Mouse (Mus musculus) heart, adult 11 months (tissue): ENCODE measurements at regions not wholly inside any gene's neighbourhood (a gene's known extent, or its start where the extent isn't known, plus 50 kb on each side); places are given as distances from the start of the nearest gene placed in this dataset.

Source experiments
- DNase-seq: peaks from one replicate; pipeline ENCODE4 v3.0.0; 2022

DNA sequence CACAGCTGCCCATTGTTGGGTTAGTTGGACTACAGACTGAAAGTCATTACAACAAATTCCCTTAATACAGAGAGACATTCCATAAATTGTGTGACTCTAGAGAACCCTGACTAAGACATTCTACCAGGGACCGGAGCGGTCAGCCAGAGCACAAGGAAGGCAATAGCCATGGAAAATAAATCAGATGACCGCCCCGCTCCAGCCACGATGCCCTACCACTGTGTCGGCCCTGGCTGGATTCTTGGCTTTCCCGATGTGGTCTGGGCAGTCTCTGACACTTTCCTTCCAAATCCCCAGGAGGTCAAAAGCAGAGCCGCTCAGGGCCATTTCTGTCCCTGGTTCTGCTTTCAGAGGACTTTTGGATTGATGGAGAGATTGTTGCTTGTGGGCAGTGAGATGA is 57.8 kb downstream of the Lsm3 start:
- no peak for DNase-seq

- no peak for DNase-seq
Measured at GRCm38 (mm10) chr6:91574414-91574813, 58.7 kb downstream of the Lsm3 start.

DNA sequence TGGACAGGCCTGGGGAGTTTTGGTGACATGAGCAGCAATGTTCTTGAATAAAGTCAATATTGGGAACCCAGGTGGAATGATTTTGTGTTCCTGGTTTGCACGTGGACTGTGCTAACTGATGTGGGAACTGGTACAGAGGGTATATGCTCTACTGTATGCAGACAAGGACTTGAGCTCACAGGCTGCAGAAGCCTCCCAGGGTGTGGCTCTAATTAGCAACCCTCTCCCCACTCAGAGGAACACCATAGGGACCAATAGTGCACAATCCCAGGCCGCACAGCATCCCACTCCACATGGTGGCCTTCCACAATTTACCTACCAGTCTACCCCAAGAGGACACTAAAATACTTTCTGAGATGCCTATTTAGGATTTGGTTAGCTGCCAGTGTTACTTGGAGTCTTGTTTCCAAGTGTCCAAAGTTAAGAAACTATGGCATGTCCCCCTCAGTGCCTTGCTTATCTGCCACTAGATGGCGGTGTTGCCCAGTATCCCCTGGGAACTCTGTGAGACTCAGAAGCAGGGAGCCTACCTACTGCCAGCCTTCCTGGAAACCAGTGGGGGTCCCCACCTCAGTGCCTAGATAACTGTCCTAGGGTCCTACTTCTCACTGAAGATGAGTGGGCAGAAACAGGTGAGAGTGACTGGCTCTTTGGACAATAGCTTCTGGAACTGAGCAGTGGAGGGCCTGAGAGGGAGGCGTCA is 60.1 kb downstream of the Lsm3 start:
- peak; percentile 95 for DNase-seq

GRCm38 (mm10) chr6:91576906-91577305 is 61.2 kb downstream of the Lsm3 start:
- peak; percentile 97 for DNase-seq

DNA sequence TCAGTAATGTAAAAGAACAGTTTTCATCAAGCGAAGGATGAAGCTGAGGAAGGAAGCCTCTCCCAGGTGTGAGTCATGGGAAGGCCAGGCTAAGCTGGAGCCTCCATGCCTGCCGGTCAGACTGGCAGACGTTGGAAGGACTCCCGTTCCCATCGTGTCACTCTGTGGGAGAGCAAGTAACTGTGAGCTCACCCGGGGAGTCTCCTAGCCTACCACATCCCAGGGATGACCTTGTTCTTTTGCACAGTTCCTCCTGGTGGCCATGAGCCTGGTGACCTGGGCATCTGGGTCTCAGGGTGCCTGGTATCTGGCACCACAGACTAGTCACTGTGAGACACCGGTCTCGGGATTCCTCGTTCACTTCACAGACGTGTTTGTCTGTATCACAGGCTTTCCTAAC is 63.9 kb downstream of the Lsm3 start:
- no peak for DNase-seq

DNA sequence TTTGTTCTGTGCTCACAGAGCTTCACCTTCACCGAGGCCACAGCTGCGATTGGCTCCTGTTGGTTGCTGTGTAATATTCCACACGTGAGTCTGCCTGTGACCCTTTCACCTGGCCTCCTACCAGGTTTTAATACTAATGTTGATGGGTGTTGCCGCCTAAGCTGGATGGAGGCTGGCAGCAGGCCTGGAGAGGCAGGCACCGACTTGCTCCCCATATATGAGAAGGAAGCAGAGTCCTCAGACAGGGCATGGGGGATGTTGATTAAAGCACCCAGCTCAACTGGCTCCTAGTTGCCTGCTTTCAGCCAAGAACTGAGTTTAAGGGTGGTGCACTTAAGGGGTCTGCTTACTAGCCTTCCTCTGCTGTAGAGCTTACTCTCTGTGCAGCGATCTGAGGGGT is 64.9 kb downstream of the Lsm3 start:
- DNase-seq = no peak

DNA sequence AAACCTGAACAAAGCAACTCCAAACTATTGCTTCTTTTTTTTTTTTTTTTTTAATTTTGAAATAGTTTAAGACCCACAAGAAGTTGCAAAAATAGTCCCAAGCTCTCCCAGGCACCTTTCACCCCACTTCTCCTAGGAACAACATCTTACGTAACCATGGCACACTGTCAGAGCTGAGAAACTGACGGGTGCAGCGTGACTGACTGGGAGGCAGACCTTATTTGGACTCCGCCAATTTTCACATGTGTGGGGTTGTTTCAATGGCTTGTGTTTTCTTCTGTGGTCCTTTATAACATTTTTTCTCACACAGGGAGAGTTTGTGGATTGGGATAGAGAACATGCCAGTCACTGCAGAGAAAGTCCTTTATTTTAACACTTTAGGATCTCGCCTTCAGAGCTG is 66.6 kb downstream of the Lsm3 start:
- peak; percentile 97 for DNase-seq

- no peak for DNase-seq
Measured at GRCm38 (mm10) chr6:91583346-91583745, 67.6 kb downstream of the Lsm3 start.

DNA sequence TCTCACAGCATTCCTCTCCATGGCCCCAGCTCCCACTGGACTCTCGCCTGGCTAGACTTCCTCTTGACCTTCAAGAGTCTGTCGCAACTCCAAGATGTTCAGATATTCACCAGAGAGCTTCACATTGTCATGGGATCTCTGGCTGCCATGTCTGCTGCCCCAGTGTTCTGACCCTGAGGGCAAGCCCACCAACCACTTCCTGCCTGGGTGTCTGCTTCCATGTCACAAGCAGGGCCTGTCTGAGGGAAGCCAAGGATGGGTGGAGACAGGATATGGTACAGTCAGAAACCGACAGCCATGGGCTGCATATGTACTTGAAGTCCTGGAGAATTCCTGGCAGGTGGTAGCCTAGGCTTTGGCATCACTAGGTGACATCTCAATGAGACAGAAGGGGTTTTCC is 69.8 kb downstream of the Lsm3 start:
- peak; percentile 93 for DNase-seq

- no peak for DNase-seq
Measured at GRCm38 (mm10) chr6:91589181-91589580, 73.5 kb downstream of the Lsm3 start.

DNA sequence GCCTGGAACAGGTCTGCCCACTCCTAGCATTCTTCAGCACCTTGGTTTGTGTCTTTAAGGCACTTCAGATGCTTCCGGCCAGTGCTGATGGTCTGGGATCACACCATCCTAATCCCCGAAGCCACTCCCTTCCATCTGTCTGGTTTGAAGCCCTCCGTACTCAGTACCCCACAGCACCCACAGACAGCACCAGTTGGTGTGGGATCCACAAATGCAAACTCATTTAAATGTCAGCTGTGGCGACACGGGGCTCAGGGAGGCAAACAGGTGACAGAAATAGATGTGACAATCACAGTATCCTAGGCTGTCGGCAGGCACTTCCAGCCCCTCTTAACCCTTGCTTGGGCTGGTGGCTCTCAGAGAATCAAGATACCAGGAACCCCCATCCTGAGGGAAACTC is 74.7 kb downstream of the Lsm3 start:
- no peak for DNase-seq

GRCm38 (mm10) chr6:91590806-91591571 is 75.3 kb downstream of the Lsm3 start:
- DNase-seq = peak; percentile 96

DNA sequence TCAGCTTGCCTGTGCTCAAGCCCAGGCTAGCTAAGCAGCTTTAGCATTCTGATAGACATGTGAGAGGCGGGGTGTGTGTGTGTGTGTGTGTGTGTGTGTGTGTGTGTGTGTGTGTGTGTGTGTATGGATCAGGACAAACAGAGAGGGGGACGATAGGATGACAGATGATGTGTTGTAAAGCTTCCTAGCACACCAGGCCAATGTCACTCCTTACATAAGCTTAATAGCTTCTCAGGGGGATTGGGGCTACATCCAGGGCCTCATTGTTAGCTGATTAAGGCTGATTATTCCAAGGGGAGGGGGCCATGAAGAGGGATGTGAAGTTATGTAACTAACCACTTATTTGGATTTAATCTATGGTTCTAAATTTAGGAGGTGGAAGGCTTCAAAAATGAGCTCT is 76.9 kb downstream of the Lsm3 start:
- no peak for DNase-seq

DNA sequence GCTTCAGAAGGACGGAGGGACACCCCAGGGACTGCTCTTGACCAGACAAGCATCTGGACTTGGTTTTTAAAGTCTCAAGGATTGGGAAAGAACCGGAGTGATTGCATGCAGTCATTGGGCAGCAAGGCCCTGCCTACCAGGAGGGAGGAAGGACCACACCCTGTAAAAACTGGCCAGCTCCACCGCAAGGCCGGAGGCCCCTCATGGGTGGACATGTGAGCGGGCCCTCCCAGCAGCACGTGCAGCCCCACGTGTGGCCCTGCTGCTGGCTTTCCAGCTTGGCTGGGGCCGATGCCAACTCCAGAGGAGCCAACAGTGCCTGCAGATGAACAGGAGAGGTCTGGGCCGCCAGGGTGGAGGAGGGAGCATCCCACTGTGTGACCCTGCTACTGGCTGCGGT is 83.2 kb downstream of the Lsm3 start:
- peak; percentile 100 for DNase-seq

- no peak for DNase-seq
Measured at GRCm38 (mm10) chr6:91600116-91600515, 83.7 kb upstream of the Slc6a6 start.

GRCm38 (mm10) chr6:91606634-91607215 is 77.1 kb upstream of the Slc6a6 start:
- peak; percentile 97 for DNase-seq

GRCm38 (mm10) chr6:91607613-91608272 is 76.1 kb upstream of the Slc6a6 start:
- DNase-seq = no peak

DNA sequence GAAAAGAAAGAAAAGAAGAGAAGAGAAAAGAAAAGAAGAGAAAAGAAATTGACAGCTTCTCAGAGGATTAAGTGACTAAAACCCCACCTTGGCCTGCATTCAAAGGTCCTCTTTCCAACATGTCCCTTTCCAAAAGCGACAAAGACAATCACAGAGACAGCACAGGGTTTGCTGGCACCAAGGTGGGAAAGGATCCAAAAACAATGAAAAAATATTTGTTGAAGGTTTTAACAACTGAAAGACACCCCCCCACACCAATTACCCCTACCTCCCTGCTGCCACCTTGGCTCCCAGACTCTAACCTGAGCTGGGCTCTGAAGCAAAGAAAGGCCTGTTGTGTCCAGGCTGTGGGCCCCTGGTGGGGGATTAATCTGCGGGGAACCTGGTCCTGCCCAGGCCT is 74.2 kb upstream of the Slc6a6 start:
- no peak for DNase-seq

- no peak for DNase-seq
Measured at GRCm38 (mm10) chr6:91615022-91615421, 68.8 kb upstream of the Slc6a6 start.

- DNase-seq = peak; percentile 91
Measured at GRCm38 (mm10) chr6:91616541-91616940, 67.3 kb upstream of the Slc6a6 start.

GRCm38 (mm10) chr6:91617031-91617596 is 66.7 kb upstream of the Slc6a6 start:
- peak; percentile 93 for DNase-seq

DNA sequence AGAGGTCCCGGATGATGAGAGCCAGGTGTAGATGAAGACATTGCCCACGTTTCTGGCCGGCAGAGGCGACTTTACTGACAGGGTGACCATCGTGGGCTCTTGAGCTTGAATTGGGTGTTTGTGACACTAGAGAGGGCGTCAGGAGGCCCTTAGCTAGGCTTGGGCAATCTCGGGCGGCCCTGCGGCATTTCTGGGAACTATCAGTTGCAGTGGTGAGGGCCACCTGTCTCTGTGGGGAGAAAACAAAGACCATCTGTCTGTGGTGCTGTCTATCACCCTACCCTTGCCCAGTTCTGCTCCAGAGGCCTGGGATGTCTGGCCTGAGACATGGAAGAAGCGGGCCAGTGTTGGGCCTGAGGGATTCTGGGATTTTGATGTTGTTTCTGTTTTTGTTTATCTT is 66.2 kb upstream of the Slc6a6 start:
- DNase-seq = no peak

DNA sequence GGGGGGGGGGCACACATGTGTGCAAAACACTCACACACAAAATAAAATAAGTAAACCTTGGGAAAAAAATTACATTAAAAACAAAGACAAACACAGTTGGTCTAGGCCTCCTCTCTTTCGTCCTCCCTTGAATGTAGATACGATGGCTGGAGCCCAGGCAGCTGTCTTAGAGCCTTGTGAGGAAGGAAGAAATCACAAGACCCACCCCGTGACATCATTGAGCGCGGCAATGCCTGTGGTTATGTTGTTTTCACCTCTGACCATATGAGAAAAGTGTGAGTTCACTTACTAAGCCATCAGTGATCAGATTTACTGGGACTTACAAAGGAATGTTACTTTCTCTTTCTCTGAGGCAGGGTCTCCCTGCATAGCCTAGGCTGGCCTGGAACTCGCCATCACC is 64.8 kb upstream of the Slc6a6 start:
- DNase-seq = no peak
